Mouse (Mus musculus): ENCODE results near the gene Acp2. TPM values are rescaled to one million over a fixed set of nuclear protein-coding genes. Genes with fewer than 3 reads are reported as not detected.

Gene Acp2
- total RNA-seq (2021) = 10 to 100 TPM; 15.1 to 20.2 TPM
- long read RNA-seq, experiment 1, full-length matches to known transcripts = 5 of 6 reads
- long read RNA-seq, experiment 1, partial matches to known transcripts = 1 of 6 reads
- long read RNA-seq, experiment 1, other reads (novel, unspliced or antisense) = 0 of 6 reads
- long read RNA-seq, experiment 2, full-length matches to known transcripts = 1 of 3 reads
- long read RNA-seq, experiment 2, partial matches to known transcripts = 0 of 3 reads
- long read RNA-seq, experiment 2, other reads (novel, unspliced or antisense) = 2 of 3 reads

DNA sequence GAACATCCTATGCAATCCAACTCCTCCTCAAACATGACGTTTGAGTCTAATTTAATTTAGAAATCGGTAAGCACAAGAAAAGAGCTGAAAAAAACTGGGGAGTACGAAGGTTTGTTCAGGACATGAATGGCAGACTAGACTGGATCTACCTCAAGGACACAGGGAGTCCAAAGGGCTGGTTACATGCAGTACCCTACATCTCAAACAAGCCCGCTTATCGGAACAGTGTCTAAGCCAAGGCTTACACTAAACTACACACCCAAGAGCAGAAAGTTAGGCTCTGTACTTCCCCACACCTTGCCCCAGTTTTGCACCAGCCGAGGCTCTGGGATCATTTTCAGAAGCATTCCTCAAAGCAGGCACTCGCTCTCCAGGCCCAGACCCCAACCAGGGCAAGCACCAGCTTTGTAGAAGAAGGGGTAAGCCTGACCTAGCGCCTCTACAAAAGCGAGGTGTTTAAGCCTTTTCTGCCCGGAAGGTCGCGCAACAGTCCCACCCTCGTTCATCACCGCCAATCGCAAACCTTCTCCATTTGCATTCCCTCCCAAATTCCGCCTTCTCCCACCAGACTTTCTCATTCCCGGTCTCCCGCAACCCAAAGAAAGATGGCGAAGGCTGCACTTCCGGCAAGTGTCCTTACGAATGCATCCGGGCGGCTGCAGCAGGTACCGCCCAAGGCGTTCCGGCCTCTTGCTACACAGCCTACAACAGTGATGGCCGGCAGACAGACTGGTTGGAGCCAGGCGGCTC, at the start of gene Acp2, which contains the start of gene Nr1h3:
Gene Acp2, plus strand, starts transcription at position 664 of the 750 bp plus-strand sequence.
Gene Nr1h3, minus strand, starts transcription at position 613 of the 750 bp plus-strand sequence.
- peak; percentile 95 to 98 for DNase-seq

GRCm38 (mm10) chr2:91152885-91153377, 49.8 kb upstream of the Acp2 start:
- no peak for DNase-seq

DNA sequence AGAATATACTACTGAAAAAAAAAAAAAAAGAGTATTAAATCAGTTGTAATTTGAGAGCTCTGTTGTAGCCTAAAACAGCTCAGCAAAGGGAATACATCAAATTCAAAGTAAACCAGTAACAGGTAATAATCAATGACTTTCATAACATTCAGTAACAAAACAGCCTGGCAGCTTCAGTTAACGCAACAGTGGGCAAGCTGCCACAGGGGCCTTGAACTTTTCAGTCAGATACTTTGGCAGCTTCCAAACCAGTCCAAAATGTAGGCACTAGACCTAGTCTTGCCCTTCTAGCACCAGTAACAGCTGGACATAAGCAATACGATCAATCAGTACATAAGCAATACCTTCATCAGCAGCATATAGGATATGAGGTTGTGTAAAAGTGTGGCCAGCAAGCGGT, 48.6 kb upstream of the Acp2 start:
- no peak for DNase-seq

- no peak for DNase-seq
Observed at GRCm38 (mm10) chr2:91157002-91157752, 45.5 kb upstream of the Acp2 start.

GRCm38 (mm10) chr2:91160591-91160990, 42.1 kb upstream of the Acp2 start:
- peak; percentile 18 to 33 for DNase-seq

DNA sequence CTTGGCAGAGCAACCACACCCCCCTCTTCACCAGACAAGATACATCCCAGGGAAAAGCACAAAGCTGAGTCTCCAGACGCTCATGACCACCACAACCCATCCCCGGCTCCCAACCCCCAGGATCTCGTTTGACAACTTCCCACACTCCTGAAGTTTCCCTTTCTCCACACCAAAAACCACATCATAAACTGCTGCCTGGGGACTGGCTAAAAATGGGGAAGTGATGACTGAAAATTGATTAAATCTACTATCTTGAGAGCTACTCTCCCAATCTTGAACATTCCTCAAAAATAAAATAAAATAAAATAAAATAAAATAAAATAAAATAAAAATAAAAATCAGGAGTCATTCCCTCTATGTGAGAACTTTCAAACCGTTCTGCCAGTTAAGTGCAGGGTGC, 39.7 kb upstream of the Acp2 start:
- no peak for DNase-seq

GRCm38 (mm10) chr2:91163532-91163931, 39.2 kb upstream of the Acp2 start:
- DNase-seq = no peak

DNA sequence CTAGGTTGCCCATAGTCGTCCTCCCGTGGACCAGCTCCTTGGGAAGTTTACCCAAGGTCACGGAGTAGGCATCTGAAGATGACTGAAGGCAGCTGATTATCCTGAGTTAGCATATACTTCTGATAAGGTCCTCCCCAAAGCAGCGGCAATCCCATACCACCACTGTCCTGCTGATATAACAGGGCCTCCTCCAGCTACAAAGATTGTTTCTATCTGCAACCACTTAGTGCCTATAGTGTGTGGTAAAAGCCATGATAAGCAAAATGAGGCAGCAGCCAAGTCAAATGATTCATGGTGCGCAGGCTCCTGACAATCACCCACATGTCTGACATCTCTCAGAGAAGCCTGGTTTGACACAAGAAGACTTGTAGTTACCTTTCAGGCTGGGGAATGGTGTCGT, 37.7 kb upstream of the Acp2 start:
- no peak for DNase-seq

GRCm38 (mm10) chr2:91167629-91168028, 35.1 kb upstream of the Acp2 start:
- DNase-seq = no peak

DNA sequence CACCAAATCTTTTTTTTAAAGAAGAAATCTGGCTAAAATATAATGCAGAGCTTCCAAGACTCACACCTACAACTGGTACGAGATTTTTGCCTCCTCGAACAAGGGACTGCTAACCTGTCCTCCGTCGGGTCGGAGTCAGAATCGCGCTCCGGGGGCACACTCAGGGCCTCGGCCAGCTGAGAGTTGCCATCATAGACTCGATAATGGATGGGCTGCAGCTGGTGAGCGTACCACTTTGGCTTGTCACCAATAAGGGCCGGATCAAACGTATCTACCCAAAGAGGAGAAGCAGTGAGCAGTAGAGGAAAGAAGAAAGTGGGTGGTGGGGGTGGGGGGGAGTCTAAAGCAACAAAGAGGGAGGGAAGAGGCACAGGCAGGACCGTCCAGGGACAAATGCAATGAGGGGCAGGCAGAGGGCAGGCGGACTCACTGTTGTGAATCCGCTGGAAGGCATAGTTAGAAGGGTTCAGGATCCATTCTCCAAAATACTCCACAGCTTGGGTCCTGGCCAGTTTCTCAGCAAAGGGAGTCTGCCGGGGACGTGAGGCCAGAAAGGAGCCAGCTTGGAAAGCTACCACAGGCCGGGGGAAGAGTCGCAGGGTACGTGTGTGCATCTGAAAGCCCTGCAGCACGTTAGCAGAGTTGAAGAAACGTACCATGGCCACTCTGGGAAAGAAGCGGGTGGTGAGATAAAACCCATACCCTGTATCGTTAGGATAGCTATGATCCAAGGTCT, 32.9 kb upstream of the Acp2 start:
- no peak for DNase-seq

DNA sequence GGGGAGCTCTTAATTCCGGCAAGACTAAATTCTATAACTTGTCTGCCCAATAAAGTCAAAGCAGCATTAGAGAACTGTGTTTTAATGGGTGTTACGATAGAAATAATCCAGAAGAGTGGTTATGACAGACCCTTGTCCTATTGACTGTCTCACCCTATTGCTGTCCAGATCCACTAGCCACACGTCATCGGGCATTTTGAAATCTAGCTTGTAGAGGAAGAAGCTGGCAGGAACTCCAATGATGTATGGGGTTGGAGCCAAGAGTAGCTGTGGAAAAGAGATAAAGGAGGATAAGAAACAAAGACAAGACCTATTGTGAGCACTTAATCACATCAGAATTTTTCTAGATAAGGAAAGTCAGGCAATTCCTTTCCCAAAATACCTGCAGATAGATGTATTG, 27.2 kb upstream of the Acp2 start:
- DNase-seq = no peak

DNA sequence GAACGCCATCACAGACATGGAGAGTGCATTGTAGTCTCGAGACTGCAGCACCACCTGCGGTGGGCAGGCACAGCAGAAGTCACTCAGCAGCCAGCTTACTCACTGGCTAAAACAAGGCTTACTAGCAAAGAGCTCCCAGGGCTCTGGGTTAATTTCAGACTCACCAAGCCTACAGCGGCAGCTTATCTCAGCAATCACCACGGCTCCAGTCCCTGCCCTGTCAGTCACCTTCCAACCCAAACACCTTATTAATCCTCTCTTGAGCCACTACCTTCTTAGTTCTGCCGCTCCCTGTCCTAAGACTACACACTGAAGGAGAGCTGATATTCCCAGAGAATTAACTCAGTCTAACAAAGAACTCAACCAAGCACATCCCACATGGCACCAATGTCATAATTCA, 26.5 kb upstream of the Acp2 start:
- DNase-seq = no peak

DNA sequence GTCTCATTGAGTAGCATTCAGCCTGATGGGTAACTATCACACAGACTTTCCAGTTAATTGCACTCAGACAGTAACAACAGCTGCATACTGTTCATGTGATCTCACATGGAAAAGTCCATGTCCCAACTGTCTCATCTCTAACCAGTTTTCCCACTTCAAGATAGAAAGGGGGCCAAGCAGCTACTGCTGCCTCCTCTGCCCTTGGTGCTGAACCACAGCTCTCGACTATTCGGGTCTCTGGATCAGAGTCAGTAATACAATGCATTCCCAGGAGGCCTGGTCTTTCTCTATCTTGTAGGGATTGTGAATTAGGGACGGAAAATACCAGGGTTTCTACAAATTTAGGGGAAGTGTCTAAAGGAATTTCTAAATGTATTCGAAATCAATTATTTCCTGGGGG, 22.9 kb upstream of the Acp2 start:
- no peak for DNase-seq

GRCm38 (mm10) chr2:91180706-91181105, 22.0 kb upstream of the Acp2 start:
- no peak for DNase-seq

DNA sequence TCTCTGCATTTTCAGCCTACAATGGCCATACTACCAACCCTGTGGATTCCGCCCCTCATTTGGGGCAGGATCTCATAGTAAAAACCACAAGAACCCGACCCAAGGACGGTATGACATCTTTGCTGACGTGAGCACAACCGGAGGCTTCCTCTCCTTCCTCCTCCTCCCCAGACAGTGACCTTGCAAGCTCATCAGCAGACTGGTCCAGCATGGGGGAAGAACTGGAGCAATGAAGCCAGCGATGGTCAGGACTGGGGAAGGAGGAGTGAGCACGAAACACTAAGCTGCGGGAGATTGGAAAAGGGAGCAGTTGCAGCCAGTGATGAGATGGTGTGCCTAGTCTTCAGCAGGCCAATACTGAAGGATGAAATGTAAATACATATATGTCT, 20.7 kb upstream of the Acp2 start:
- peak in 1 of 2 experiments; percentile 36 for DNase-seq

DNA sequence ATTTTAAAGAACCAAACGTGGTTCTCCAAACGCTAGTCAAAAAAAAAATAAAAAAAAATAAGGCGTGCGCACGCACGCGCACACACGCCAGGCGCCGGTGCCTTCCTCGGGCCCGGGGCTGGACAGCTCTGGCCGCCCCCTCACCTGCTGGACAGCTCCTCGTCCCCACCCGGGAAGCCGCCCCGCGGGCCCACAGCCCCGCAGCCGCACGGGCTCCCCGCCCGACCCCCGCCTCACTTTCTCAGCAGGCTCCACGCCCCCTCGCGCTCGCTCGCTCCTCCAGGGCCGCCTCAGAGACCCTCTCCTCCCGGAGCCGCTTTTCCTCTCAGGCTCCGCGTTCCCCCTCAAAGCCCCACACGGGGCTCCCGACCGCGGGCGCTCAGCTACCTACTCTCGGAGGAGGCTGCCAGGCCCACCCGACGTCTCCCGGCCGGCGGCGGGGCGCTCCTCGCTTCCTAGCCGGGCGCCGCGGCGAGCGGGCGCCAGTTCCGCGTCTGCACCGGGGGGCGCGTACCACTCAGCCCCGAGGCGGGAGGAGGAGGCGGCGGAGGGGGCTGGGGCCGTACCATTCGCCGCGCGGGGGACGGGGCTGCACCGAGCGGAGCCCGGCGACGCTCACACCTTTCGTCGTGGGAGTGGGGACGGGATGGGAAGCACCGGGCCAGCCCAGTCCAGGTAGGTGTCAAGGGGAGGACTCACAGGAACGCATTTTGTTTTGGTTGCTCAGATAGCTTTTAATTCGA, 20.1 kb upstream of the Acp2 start:
- peak in 1 of 2 experiments; percentile 74 for DNase-seq

- peak; percentile 93 to 94 for DNase-seq
Observed at GRCm38 (mm10) chr2:91183148-91183513, 19.6 kb upstream of the Acp2 start.

- DNase-seq = peak; percentile 59 to 81
Observed at GRCm38 (mm10) chr2:91183711-91184405, 18.8 kb upstream of the Acp2 start, which contains the start of gene Madd. Madd (minus strand) TSS chr2:91183837.

DNA sequence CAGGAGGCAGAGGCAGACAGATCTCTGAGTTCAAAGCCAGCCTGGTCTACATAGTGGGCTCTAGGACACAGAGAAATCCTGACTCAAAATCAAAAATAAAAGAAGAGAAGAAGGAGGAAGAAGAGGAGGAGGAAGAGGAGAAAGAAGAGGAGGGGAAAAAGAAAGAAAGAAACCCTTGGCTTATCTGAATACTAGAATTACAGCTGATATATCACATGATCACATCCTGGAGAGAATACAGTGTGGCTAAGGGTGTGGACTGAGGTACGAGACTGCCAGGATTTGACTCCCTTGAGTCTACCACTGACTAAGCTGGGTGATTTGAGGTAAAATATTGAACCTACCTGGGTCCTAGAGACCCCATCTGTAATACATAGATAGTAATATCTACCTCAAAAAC, 16.5 kb upstream of the Acp2 start:
- no peak for DNase-seq

DNA sequence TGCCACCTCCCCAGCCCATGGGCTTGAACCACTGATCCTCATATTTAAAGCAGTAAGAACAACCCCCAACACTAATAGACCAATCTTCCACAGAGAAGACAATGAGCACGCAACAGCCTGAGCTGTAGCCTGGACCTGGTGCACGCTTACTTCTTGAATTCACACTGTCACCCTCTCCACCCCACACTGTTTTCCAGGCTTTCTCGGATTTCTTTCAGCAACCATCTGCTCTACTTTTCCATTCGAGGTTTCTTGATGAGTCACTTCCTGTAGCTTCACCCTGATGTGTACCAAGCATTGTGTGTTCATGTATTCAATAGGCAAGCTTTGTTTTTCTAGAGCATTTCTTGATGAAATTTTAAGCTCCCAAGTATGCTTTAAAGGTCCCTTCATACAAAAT, 15.3 kb upstream of the Acp2 start:
- DNase-seq = no peak

GRCm38 (mm10) chr2:91190501-91190900, 12.2 kb upstream of the Acp2 start:
- no peak for DNase-seq

All from heart, adult 18-20 months (tissue).